Mouse (Mus musculus) cerebellum, adult 9-11 months (tissue): ENCODE measurements around the gene C2cd4a.

ENCODE experiments used
- DNase-seq: peaks from one replicate; pipeline ENCODE4 v3.0.0; 2022

The C2cd4a gene

DNA sequence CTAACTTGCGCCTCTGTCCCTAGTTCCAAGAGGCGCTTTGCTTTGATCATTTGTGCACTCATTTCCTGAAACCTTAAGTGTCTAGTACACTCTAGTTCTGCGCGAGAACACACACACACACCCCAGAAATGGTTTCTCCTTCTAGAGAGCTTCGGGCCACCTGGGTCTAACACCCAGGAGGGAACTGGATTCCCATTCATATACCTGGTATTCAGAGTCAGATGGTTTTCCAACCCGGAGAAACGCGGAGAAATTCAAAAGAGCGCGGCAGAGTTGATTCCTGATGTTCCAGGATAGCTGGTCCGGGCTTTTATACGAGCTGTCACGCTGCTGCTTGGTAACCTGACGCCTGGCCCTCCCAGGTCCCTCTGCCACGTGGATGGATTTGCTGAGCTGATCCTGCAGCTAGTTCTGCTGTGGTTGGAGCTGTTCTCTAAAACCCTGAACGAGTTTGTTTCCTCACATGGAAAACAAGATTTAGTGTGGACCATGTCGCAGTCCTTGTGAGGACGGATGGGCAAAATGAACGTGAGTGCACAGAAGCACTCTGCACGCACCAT lies at the start of gene C2cd4a:
Gene C2cd4a (minus strand): TSS at position 285 of the 560 bp plus-strand sequence.
- DNase-seq = no peak

- DNase-seq = no peak
These were observed 46.2 kb upstream of the C2cd4a start for GRCm38 (mm10) chr9:67878197-67878769.

DNA sequence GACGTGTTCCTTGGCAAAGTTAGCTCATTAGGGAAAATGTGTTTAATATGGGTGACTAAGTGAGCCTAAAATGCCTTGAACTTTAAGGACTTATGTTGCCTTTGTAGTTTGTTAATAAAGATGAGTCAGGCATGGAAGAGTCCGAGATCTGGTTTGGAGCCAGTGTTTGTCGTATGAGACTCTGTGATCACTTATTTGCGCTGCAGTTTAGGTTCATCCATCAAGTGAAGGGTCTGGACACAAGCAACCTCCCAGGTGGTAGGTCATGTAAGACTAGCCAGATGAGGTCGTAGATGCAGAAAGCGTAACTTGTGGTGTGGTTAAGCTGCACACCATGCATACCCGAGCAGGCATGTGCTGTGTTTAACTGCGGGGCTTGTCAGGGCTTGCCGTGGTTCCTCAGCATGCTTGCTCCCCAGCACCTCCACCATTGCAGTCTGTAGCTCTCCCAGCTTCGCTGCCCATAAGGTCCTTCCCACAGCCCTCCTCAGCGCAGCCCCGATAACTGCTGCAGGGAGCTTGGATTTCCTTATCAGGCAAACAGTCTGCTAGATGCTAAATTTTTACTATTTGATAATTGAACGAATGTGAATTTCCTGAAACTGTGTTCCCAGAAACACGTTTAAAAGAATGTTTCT lies 45.1 kb upstream of the C2cd4a start:
- no peak for DNase-seq

GRCm38 (mm10) chr9:67875337-67875736 lies 43.2 kb upstream of the C2cd4a start:
- peak; percentile 41 for DNase-seq

- no peak for DNase-seq
These were observed 42.5 kb upstream of the C2cd4a start for GRCm38 (mm10) chr9:67874522-67875222.

DNA sequence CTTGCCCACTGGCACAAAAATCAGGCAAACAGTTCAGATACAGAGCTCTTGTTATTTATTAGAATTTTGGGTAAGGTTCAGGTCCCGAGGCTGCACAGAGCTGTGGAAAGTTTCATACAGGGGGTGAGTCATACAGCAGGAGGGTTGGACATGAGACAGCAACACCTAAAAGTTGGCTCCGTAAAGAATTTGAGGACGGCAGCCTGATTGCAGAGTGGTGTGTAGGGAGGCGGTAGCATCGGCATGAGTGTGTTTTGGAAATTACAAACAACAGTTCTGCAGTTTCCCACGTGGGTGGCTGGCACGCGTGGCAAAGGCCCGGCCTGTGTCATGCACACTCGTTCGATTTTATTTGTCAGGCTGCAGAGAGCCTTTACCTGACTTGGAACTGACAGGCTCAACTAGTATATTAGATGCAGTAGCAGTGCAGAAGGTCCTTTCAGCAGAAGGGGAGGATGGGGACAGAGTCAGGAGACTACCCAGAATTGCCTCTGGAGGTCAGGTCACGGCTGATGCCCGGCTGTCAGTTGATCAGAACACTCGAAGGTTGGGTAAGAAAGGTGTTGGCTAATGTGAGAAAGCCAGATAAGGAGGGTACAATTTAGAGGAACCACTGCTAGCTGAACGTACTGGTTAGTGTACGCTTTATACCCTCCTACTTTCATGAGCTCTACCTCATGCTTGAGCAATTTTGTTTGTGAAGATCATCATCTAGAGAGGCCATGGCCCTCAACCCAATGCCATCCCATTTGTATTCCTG lies 37.7 kb upstream of the C2cd4a start:
- no peak for DNase-seq

GRCm38 (mm10) chr9:67867411-67867810 lies 35.3 kb upstream of the C2cd4a start:
- no peak for DNase-seq

GRCm38 (mm10) chr9:67865411-67865810 lies 33.3 kb upstream of the C2cd4a start:
- DNase-seq = no peak

DNA sequence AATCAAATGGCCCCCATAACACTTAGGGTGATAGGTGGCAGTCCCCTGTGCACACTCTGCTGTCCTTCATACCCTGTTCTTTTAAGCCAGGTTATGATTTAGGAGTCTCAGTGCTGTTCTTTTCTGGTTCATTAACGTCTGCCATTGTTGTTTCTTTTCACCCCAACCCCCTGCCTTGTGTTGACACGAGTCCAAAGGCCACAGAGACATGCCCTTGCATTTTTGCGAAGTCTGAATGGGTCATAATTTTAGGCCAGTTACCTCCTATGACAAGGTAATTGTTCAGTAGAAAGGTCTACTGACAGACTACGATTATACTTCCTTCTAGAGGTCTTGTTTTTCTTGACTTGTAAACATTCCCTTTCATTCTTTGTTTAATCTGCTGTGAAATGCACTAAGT lies 31.9 kb upstream of the C2cd4a start:
- DNase-seq = no peak

GRCm38 (mm10) chr9:67863332-67863731 lies 31.2 kb upstream of the C2cd4a start:
- DNase-seq = no peak

GRCm38 (mm10) chr9:67860273-67860672 lies 28.1 kb upstream of the C2cd4a start:
- no peak for DNase-seq

DNA sequence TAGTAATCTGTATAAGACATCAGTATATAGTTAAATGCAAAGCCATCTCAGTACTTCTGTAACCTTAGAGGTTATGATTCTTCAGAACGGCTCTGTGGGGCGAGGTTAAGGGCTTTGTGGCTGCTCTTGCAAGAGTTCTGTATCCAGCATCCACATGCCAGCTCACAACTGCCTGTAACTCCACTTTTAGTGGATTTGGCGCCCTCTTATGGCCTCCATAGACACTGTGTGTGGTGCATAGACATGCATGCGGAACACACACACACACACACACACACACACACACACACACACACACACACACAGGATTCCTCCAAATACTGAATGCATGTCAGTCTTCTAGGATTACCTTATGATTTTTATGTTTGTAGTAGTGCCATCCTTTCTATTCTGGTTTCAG lies 19.0 kb upstream of the C2cd4a start:
- no peak for DNase-seq

DNA sequence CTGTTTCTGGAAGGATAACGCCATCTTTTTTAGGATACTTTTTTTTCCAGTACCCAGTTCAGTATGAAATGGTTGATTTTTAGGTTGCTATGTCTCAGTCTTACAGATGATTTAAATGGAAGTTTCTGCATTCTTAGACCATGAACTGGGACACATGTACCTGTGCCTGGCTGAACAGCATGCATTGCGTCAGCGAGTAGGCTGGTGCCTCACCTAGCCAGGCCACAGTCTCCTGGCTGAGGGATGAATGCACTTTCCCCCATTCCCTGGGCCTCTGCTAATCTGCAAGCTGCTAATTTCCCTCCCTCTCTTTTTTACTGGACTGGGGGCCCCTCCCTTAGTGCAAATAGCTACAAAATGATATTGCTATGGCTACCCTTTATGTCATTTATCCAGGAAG lies 17.7 kb upstream of the C2cd4a start:
- no peak for DNase-seq

- DNase-seq = no peak
These were observed 17.3 kb upstream of the C2cd4a start for GRCm38 (mm10) chr9:67849397-67849796.

GRCm38 (mm10) chr9:67847606-67848005 lies 15.5 kb upstream of the C2cd4a start:
- DNase-seq = no peak

DNA sequence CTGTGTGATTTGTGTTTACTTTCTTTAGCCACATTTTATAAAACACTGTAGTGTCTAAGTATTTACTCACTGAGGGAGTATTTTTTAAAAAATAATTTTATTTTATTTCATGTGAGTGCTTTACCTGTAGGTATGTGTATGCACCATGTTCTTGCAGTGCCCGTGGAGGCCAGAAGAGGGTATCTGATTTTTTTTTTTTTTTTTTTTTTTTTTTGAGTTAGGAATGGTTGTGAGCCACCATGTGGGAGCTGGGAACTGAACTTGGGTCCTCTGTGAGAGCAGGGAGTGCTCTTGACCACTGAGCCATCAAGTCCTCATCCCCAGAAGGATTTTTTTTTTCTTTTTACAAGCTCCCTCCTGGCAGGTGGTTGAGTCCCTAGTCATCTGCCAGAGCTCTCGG lies 14.0 kb upstream of the C2cd4a start:
- no peak for DNase-seq

- DNase-seq = peak; percentile 88
These were observed 13.5 kb upstream of the C2cd4a start for GRCm38 (mm10) chr9:67845648-67846047.

DNA sequence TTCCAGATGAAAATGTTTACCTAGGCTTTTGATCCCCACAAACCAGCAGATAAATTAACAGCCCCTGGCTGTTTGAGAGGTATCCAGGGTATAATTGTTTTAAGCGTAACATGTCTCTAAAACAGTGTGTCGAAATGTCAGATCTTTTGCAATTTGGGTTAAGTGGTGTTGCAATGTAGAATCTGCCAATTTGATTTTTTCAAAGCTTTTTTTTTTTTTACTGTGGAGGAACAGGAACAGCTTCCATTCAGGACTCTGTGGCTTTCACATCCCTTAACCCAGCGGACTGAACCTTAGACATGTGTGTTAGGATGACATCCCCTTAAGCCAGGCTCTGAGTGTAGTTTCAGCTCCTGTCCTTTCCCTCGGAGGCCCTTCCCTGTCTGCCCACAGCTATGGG lies 12.9 kb upstream of the C2cd4a start:
- no peak for DNase-seq

DNA sequence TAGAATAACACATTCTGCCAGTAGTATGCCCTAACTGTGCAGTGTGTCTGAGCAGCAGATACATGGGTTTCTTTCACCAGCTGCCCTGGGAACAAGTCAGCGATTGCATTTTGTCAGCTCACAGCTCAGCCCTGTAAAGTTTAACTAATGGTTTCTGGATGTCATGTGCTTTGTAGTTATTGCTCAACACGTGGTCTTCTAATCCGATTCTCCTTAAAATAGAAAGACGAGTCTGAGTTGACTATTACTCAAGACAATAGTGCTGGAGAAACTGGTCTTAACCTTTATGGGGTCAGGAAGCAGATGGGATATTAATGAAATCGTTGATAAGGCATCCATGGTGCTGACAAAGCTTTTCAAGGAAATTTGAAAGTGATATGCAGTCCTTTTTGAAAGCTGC lies 10.7 kb upstream of the C2cd4a start:
- no peak for DNase-seq

GRCm38 (mm10) chr9:67839981-67840859 lies 8.1 kb upstream of the C2cd4a start, which contains the start of gene Vps13c:
Vps13c (plus strand) TSS chr9:67840396.
- DNase-seq = peak; percentile 89

DNA sequence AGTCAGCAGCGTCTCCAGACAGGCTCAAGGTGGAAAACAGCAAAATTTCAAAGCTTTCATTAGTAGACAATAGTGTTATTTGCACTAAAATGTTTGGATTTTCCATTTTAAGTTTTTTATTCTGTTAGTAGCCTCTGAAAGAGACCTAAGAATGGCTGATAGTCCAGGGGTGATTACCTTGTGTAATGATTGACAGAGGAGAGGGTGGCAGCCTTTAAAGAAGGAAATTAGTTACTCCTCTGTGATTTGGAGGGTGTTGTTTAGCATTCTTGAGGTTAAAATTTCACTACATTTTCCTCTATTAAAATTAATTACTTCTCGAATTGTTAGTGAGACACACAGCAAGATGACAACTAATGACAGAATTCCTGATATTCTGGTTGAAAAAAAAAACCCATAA lies 5.2 kb upstream of the C2cd4a start:
- no peak for DNase-seq

GRCm38 (mm10) chr9:67834535-67834934 lies 2.4 kb upstream of the C2cd4a start:
- no peak for DNase-seq
